Mouse (Mus musculus): ENCODE measurements around the gene BC147527. TPM values are rescaled to one million over a fixed set of nuclear protein-coding genes. Genes with fewer than 3 reads are reported as not detected.

The BC147527 gene
- 94.0 TPM for polyA plus RNA-seq (2017; shearing (Covaris generic))

GRCm38 (mm10) chr13:120299991-120300442 lies at the start of gene BC147527:
BC147527 (plus strand) TSS chr13:120300392.

GRCm38 (mm10) chr13:120262870-120263269 lies 37.3 kb upstream of the BC147527 start, which contains the start of gene AF067061:
AF067061 (plus strand) TSS chr13:120263114.

DNA sequence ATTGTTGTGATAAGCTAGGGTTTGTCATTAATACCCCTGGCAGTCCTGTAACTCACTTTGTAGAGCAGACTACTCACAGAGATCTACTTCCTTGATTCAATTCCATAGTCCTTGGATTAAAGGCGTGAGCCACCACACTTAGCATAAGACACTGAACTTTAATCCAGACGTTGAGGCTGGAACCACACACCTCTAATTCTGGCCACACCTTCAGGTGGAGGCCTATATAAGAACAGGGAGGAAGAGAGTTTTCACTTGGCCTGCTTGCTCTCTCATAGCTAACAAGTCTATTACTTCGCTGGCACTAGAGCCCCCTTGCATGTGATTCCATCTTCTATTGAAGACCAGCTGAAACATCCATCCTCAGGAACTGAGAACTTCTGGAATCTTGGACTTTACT lies 16.4 kb downstream of the BC147527 start, which contains the start of gene Tcstv3:
Gene Tcstv3, plus strand, starts transcription at position 301 of the 400 bp plus-strand sequence.

Other genes with a start within 250 kb of the BC147527 start
- gene Gm21188, start 248.2 kb upstream of the BC147527 start, polyA plus RNA-seq (2017; shearing (Covaris generic)) = not detected
- gene Gm20767, start 160.1 kb upstream of the BC147527 start, polyA plus RNA-seq (2017; shearing (Covaris generic)) = not detected
- not detected for gene Gm21818, start 128.0 kb upstream of the BC147527 start, polyA plus RNA-seq (2017; shearing (Covaris generic))
- not detected for gene Gm21762, start 84.4 kb upstream of the BC147527 start, polyA plus RNA-seq (2017; shearing (Covaris generic))
- not detected for gene Gm21731, start 61.3 kb upstream of the BC147527 start, polyA plus RNA-seq (2017; shearing (Covaris generic))
- not detected for gene AF067061, start 37.3 kb upstream of the BC147527 start, polyA plus RNA-seq (2017; shearing (Covaris generic))
- gene Tcstv3, start 16.5 kb downstream of the BC147527 start, polyA plus RNA-seq (2017; shearing (Covaris generic)) = 0.57 TPM